Mouse (Mus musculus): ENCODE data around the gene Barhl1. TPM values are rescaled to one million over a fixed set of nuclear protein-coding genes. Genes with fewer than 3 reads are reported as not detected.

The Barhl1 gene
- polyA plus RNA-seq, 1 experiment from 2014 or later: not detected

DNA sequence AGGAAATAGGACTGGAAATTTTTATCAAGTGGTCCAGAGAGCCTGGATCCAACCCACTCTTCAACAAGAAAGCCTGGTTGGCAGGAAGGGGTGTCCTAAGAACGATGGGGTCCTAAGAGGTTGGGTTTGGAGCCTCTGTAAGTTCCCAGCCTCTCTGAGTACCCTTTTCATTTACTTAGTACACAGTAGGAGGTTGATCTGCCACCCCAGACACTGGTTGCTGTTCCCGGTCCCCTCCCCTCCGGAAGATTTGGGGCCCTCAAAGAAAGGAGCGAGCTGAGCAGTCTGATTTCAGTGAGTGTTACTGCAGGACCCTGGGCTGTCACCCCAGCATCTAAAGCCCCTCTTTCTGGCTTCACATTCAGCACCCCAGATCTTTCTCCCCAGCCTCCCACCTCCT is 2.5 kb upstream of the Barhl1 start:
- Histone ChIP-seq H3K4me1 (peaks cover 13% of the 10 kb centered on the region), H3K9me3 (replicated peaks) (no peaks in the 10 kb centered on the region), H3K36me3 (no peaks in the 10 kb centered on the region), H3K4me3 (no peak overlapping the region), H3K27ac (no peak overlapping the region), H3K27me3 (ENCODE audit: low read depth, poor library complexity, severe bottlenecking) (peaks cover 100% of the 10 kb centered on the region)
- DNase-seq (ENCODE audit: low spot score): no peak
- WGBS: 3% methylated on average over 4 of the region's 4 CpGs

GRCm38 (mm10) chr2:28917518-28918361 is 1.3 kb upstream of the Barhl1 start:
- Histone ChIP-seq H3K27ac (no peak overlapping the region), H3K9me3 (replicated peaks) (no peaks in the 10 kb centered on the region), H3K36me3 (no peaks in the 10 kb centered on the region), H3K4me3 (peak overlapping the region; percentile 28), H3K27me3 (ENCODE audit: low read depth, poor library complexity, severe bottlenecking) (peaks cover 100% of the 10 kb centered on the region), H3K4me1 (peaks cover 13% of the 10 kb centered on the region)
- WGBS: under 1% methylated on average over 73 of the region's 73 CpGs
- DNase-seq (ENCODE audit: low spot score): peak; percentile 54

DNA sequence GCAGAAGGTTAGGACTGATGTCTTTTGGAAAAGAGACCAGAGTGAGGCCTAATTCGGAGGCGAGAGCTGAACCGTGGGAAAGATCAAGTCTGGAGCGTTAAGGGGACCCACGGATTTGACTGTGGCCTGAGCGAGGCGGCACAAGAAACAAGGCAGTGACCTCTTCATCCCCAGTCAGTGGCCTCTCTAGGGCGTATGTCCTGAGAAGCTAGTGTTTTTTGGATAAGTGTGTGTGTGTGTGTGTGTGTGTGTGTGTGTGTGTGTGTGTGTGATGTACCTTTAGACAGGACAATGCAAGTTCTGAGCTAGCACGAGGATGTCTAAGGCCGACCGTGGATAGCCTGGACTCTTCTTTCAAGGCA is 669 bp upstream of the Barhl1 start:
- H3K4me3 ChIP-seq: no peak overlapping the region
- 2% methylated on average over 11 of the region's 11 CpGs for WGBS
- H3K36me3 ChIP-seq: no peaks in the 10 kb centered on the region
- no peak overlapping the region for H3K27ac ChIP-seq
- peaks cover 100% of the 10 kb centered on the region for H3K27me3 ChIP-seq (ENCODE audit: low read depth, poor library complexity, severe bottlenecking)
- H3K4me1 ChIP-seq: peaks cover 13% of the 10 kb centered on the region
- H3K9me3 ChIP-seq (replicated peaks): no peaks in the 10 kb centered on the region
- DNase-seq (ENCODE audit: low spot score): peak; percentile 37

GRCm38 (mm10) chr2:28915768-28916512 is 528 bp downstream of the Barhl1 start:
- H3K27ac ChIP-seq: no peak overlapping the region
- no peaks in the 10 kb centered on the region for H3K9me3 ChIP-seq (replicated peaks)
- DNase-seq (ENCODE audit: low spot score): peak; percentile 94
- H3K36me3 ChIP-seq: no peaks in the 10 kb centered on the region
- H3K4me1 ChIP-seq: peaks cover 19% of the 10 kb centered on the region
- H3K4me3 ChIP-seq: 0 out of 2 replicates have a peak overlapping the region, but pooled peaks have one; percentile 6
- WGBS: 1% methylated on average over 50 of the region's 50 CpGs
- H3K27me3 ChIP-seq (ENCODE audit: low read depth, poor library complexity, severe bottlenecking): peaks cover 100% of the 10 kb centered on the region

- whole genome bisulfite sequencing: 4% methylated on average over 22 of the region's 22 CpGs
- Histone ChIP-seq H3K36me3 (no peaks in the 10 kb centered on the region), H3K4me1 (peaks cover 19% of the 10 kb centered on the region), H3K4me3 (no peak overlapping the region), H3K27ac (no peak overlapping the region), H3K27me3 (ENCODE audit: low read depth, poor library complexity, severe bottlenecking) (peaks cover 100% of the 10 kb centered on the region), H3K9me3 (replicated peaks) (no peaks in the 10 kb centered on the region)
- no peak for DNase-seq (ENCODE audit: low spot score)
Measured at GRCm38 (mm10) chr2:28915104-28915738, 1.2 kb downstream of the Barhl1 start.

DNA sequence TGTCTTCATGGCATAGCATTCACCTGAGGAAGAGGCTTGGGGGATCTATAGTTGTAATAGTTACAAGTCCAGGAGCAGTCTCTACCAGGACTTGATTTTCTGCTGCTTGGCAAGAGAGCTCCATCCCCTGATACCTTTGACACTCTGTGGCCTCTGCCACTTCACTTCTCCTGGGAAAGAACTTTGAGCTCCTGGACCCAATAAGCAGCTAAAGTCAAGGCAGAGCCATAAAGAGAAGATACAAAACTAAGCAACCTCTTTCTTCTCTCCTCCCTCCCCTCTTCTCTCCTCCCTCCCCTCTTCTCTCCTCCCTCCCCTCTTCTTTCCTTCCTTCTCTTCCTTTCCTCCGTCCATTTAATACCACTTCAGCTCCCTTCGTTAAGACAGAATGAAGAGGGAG is 2.3 kb downstream of the Barhl1 start:
- Histone ChIP-seq H3K4me1 (peaks cover 24% of the 10 kb centered on the region), H3K27me3 (ENCODE audit: low read depth, poor library complexity, severe bottlenecking) (peaks cover 100% of the 10 kb centered on the region), H3K36me3 (no peaks in the 10 kb centered on the region), H3K27ac (no peak overlapping the region), H3K4me3 (no peak overlapping the region), H3K9me3 (replicated peaks) (no peaks in the 10 kb centered on the region)
- 0% methylated on average over 2 of the region's 2 CpGs for WGBS
- DNase-seq (ENCODE audit: low spot score): no peak

DNA sequence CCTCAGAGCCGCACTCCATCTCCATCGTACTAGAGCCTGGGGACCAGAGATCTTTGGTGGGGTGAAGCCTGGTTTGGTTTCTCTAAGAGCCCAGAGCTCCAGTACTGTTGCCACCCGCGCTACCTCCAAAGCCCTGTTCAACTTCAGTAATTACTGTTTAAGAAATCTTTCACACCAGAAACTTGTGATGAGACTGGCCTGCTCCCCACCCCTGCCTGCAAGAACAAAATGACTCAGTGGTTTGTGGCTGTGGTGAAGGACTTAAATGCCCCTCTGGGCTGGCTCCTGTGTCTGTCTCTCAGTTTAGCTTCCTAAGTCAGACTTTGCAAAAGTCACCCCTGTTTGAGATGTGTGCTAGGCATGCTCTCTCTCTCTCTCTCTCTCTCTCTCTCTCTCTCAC is 3.5 kb downstream of the Barhl1 start:
- H3K36me3 ChIP-seq: no peaks in the 10 kb centered on the region
- WGBS: under 1% methylated on average over 4 of the region's 4 CpGs
- no peaks in the 10 kb centered on the region for H3K9me3 ChIP-seq (replicated peaks)
- DNase-seq (ENCODE audit: low spot score): peak; percentile 36
- H3K4me1 ChIP-seq: peaks cover 33% of the 10 kb centered on the region
- H3K27ac ChIP-seq: no peak overlapping the region
- H3K27me3 ChIP-seq (ENCODE audit: low read depth, poor library complexity, severe bottlenecking): peaks cover 100% of the 10 kb centered on the region
- no peak overlapping the region for H3K4me3 ChIP-seq

DNA sequence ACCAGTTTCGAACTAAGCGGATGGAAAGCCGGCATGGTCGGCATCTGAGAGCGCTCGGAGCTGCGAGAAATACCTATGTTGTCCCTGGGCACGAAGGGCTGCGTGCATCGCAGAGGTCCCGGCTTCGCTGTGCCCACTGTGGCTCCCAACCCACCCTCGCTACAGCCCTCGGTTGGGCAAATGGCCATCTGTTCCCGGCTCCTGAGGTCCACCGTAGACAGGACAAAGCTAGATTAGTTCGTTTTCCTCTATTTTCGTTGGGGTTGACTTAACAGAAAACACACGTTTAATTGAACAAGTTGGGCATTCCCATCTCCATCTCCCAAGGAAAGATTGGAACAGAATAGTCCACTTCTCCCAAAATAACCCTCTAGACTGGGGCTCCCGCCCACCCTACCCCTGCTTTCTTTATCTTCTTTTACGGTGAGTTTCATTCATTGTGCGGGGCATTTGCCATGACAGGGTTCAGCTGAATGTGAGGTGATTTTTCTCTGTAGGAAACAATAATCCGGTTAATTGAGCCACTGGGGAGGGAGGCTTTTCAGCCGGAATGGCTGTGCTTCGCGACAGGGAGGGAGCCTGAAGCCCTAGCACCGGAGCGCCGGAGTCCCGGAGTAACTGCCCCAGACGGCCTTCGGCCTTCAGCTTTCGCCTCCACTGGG is 4.3 kb downstream of the Barhl1 start:
- Histone ChIP-seq H3K27ac (no peak overlapping the region), H3K9me3 (replicated peaks) (no peaks in the 10 kb centered on the region), H3K4me1 (peaks cover 29% of the 10 kb centered on the region), H3K4me3 (0 out of 2 replicates have a peak overlapping the region, but pooled peaks have one; percentile 2), H3K36me3 (no peaks in the 10 kb centered on the region), H3K27me3 (ENCODE audit: low read depth, poor library complexity, severe bottlenecking) (peaks cover 100% of the 10 kb centered on the region)
- peak; percentile 50 for DNase-seq (ENCODE audit: low spot score)
- under 1% methylated on average over 33 of the region's 33 CpGs for WGBS

DNA sequence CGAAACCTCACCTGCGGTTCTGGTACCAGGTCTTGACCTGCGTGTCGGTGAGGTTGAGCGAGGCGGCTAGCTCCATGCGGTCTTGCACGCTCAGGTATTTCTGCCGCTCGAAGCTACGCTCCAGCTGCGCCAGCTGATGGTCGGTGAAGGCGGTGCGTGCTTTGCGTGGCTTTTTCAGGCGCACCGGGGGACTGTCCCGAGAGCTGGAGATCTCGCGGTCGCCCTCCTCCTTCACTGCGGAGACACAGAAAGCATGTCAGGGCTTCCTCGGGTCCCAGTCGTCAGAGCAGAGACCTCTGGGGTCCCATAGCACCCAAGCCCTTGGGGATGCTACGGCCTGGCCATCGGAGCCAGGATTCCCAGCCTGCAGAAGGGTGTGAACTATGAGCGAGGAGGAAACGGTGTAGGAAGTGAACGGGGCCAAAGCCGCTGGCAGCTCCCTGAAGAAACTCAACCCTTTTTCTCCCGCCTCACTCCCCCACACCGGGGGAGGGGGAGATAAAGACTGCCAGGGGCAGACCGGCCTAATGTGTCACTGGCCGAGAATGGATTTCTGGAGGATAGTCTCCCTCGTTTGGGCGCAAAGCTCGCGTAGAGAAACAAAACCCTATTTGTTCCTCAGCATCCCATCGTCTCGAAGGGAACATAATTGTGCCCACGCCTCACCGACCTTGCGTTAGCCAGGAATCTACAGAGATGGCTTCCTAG is 5.0 kb downstream of the Barhl1 start:
- H3K9me3 ChIP-seq (replicated peaks): no peaks in the 10 kb centered on the region
- 1% methylated on average over 44 of the region's 44 CpGs for WGBS
- peaks cover 4% of the 10 kb centered on the region; the same call in 1 of the 2 replicates for H3K36me3 ChIP-seq
- 0 out of 2 replicates have a peak overlapping the region, but pooled peaks have one; percentile 2 for H3K4me3 ChIP-seq
- DNase-seq (ENCODE audit: low spot score): peak; percentile 51
- peaks cover 29% of the 10 kb centered on the region for H3K4me1 ChIP-seq
- H3K27me3 ChIP-seq (ENCODE audit: low read depth, poor library complexity, severe bottlenecking): peaks cover 100% of the 10 kb centered on the region
- H3K27ac ChIP-seq: no peak overlapping the region

- Histone ChIP-seq H3K27ac (no peak overlapping the region), H3K36me3 (peaks cover 6% of the 10 kb centered on the region), H3K4me3 (no peak overlapping the region), H3K4me1 (peaks cover 26% of the 10 kb centered on the region), H3K9me3 (replicated peaks) (no peaks in the 10 kb centered on the region), H3K27me3 (ENCODE audit: low read depth, poor library complexity, severe bottlenecking) (peaks cover 100% of the 10 kb centered on the region)
- no peak for DNase-seq (ENCODE audit: low spot score)
- 4% methylated on average over 3 of the region's 3 CpGs for WGBS
Measured at GRCm38 (mm10) chr2:28910877-28911276, 5.6 kb downstream of the Barhl1 start.

DNA sequence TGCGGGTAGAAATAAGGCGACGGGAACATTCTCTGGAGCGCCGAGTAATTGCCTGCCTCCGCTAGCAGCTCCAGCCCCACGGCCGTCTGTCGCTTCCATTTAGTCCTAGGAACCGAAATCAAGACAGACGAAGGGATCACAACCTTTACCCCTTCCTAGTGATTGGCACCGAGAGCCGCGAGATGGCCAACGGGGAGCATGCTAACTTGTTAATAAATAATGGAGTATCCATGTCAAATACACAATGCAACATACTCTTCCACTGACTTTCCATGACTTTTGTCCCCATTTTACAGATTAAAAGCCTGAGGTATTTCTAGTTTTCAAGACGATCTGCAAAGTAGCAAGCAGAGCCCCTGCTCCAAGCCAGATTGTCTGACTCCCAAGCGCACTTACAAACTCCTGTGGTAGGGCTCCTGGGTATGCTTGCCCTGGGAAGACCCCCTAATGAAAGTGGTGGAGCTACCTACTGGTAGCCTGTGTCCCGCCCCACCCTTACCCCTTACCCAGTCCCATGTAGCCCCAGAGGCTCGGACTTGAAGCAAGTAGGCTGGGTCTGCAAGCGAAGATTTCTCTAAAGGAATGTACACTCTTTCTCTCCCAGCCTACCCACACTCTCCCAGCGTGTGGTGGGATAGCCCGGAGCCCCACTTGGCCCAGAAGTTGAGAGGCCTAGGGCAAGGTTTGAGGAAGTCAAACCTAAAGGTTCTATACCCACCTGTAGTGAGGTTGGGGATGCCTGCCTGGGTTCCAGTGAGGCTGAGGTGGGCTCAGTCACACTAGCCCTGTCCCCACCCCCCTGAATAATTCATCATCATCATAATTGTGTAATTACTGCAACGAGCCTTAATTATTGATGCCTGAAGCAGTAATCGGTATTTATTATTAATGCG is 6.4 kb downstream of the Barhl1 start:
- peaks cover 14% of the 10 kb centered on the region for H3K36me3 ChIP-seq
- peaks cover 25% of the 10 kb centered on the region for H3K4me1 ChIP-seq
- no peak overlapping the region for H3K27ac ChIP-seq
- H3K27me3 ChIP-seq (ENCODE audit: low read depth, poor library complexity, severe bottlenecking): peaks cover 100% of the 10 kb centered on the region
- WGBS: 5% methylated on average over 25 of the region's 25 CpGs
- H3K4me3 ChIP-seq: no peak overlapping the region
- no peaks in the 10 kb centered on the region for H3K9me3 ChIP-seq (replicated peaks)
- peak; percentile 36 for DNase-seq (ENCODE audit: low spot score)

Data from limb, embryonic 10.5 days (tissue).